Mouse (Mus musculus) gastrocnemius, adult 18-20 months (tissue): Measurements from ENCODE around the gene Anapc15-ps. TPM values are rescaled to one million over a fixed set of nuclear protein-coding genes. Genes with fewer than 3 reads are reported as not detected.
A peak's percentile ranks its signal among the peaks of the same experiment; 100 is the strongest.

Experiments used
- DNase-seq: peaks from one replicate; pipeline ENCODE4 v3.0.0; 2021; ENCODE audit warnings: low spot score
- total RNA-seq, 2 experiments: library from RNA; stranded (reverse); gene quantifications; 2 replicates each; pipeline ENCODE4 v1.2.3; 2021

Gene Anapc15-ps
- total RNA-seq, 2 experiments from 2014 or later: not detected

DNA sequence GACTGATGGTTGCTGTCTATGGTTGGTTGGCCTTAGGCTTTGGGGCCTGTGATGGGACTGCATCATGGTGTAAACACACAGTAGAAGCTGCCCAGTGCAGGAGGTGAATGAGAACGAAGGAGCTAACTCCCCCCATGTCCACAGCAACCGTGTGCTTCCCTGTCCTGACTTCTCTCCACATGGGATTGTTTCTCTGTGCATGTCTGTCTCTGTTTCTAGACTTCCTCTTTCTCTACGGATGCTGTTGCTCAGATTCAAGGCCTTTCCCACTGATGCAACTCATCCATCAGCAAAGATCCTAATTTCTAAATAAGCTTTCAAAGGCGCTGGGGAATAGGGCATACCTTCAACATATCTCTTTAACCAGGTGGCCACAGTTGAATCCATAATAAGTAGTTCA is 3.4 kb downstream of the Anapc15-ps start:
- no peak for DNase-seq

DNA sequence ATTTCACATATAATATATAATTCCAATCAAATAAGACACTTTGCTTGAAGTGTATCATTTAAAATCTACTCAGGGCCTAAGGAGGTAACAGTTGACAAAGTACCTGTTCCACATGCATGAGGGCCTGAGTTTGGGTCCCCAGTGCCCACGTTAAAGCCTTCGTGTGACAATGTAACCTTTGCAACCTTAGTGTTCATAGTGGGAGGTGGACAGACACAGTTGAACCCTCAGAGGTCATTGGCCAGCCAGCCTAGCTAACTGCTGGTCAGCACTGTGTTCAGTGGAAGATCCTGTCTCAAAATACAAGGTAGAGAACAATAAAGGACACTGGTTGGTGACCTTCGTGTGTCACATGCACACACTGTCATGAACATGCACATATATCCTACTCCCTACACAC is 4.2 kb downstream of the Anapc15-ps start:
- DNase-seq: no peak

DNA sequence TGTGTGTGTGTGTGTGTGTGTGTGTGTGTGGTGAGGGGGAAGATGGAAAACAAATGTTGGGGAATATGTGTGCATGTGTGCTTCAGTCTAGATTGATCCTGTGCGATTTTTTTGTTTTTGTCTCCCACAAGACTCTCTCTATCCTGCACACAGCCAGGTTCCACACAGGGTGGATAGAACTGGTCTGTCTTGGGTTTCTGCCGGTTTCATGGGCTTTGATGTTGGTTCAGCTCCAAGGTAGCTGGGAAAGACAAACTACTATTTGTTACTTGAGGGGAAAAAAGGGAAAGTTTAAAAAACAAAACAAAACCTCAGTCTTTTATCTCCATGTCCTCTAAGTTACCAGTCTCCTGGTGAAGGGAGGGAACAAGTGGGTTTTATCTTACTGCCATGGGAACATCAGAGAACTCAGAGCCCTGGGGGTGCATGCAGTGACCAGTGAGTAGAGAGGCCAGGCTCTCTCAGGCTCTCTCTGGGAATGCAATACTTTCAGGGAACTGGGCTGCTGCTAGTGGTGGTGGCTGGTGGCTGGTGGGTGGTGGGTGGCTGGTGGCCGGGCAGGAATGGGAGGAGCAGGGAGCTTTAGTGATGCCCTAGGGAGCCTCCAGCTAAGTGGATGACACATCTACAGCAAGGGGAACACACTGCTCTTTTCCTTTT is 5.8 kb downstream of the Anapc15-ps start:
- no peak for DNase-seq

DNA sequence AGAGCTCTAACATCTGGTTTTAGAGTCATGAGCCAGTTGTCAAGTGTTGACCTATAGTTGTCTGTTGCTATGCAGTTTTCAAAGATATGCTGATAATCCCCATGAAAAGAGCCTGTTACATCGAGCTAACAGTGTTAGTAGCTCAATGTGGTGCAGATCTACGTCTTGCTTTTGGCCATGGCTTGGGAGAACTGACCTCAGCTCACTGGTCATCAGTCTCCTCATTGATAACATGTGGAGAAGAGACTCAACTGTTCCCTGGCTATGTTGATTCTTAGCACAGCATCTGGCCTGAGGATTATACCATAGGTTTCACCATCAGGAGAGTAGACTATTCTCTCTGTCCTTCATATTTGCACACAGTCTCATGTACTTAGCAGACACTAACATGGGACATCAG is 6.5 kb downstream of the Anapc15-ps start:
- DNase-seq: no peak

DNA sequence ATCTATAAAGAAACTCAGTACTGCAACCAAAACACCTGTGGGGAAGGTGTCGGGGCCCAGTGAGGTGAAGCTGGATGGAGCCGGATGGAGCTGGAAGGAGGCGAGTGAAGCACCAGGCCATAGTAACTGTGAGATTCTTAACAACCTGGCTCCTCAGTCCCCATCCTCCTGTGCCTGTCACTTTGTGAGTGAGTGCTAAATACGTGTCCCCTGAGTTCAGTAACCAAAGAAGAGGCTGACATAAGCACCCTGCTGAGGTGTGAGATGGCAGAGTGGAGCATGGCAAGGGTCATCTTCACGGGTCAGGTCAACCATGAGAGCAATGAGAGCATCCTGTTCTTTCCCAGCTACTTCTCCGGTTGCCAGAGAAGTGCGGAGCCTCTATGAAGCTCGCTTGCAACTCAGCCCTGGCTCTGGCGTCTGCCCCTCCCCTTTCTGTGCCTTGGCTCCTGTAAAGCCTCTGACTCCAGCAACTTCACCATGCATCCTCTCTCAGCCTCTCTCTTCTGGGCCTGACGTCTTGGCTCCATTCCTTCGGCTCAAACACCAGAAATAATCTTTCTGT is 7.7 kb downstream of the Anapc15-ps start:
- peak; percentile 87 for DNase-seq

DNA sequence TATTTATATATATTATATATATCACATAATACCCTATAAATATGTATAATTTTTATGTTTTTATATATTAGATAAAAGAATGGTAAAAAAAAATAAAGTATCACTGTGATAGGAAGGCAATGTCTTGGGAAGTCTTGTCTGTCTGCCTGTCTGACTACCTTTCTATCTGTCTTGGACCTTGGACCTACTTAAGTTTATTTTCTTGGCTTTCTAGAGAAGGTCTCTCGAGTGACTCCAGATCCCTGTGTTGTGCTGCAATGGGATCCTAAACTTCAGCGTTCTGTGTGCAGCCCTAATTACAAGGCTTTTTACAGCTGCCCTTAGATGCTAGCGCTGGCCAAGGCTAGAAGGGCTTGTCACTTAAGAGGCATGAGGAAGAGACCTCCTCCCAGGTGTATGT is 8.6 kb downstream of the Anapc15-ps start:
- DNase-seq: no peak

DNA sequence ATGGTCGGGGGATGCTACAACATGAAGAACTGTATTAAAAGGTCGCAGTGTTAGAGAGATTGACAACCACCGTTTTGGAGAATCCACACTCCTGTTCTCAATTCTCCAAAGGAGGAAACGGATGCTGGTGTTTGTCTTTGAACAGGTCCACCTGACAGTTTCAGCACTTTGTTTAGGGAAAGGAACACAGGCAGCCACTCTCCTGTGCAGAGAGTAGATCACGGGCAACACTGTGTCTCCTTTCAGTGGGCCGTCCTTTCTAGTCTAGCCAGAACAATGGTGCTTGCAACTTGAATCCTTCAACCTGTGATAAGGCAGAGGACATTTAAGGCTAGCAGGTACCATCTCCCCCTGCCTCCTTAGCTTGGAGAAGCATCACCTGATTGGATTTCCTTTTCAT is 12.9 kb downstream of the Anapc15-ps start:
- DNase-seq: no peak

DNA sequence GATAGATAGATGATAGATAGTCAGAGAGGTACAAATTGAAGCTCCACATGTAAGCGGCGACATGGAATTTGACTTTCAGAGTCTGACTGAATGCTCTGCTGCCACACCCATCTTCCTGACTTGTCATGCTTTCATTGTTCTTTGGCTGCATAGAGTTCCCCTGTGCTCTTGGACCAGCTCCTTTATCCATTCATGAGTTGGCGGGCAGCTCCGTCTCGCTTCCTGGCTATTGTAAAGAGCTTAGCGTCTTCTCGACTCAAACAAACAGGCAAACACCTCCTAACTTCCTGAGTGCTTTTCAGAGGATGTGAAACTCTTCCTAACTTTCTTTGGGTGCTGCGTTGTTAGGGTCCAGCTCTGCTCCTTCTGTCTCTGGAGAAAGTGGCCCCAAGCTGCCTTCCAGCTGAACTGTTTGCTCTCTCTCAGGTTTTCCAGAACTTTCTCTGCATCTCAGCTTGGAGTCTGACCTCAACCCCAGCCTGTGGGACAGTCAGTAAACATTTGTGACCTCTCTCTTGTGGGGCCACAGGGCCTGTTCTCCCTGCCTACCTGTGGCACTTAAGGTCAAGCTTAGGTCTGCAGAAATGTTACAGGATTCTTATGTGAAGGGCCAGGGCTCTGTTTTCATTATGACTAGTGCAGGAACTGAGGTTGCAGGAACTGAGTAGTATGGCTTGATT is 13.6 kb downstream of the Anapc15-ps start:
- DNase-seq: no peak

DNA sequence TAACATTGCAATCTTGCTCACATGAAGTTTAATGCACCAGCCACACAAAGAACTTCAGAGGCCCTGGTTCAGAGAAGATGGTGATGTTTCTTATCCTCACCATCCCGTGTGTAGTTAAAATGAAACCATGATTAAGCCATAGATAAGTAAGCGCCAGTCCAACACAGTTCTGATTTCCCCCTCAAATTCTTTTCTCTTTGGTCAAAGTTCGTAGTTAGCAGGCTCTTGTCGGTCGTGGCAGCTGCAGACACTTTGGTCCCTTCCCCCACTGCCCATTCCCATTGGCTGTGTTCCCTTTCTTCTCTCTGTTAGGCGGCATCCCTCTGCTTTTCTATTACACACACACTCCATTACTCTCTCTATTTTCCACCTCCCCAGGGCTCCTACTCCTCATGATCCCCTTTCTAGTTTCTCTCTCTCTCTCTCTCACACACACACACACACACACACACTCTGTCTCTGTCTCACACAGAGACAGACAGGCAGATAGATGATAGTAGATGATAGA is 14.4 kb downstream of the Anapc15-ps start:
- no peak for DNase-seq

DNA sequence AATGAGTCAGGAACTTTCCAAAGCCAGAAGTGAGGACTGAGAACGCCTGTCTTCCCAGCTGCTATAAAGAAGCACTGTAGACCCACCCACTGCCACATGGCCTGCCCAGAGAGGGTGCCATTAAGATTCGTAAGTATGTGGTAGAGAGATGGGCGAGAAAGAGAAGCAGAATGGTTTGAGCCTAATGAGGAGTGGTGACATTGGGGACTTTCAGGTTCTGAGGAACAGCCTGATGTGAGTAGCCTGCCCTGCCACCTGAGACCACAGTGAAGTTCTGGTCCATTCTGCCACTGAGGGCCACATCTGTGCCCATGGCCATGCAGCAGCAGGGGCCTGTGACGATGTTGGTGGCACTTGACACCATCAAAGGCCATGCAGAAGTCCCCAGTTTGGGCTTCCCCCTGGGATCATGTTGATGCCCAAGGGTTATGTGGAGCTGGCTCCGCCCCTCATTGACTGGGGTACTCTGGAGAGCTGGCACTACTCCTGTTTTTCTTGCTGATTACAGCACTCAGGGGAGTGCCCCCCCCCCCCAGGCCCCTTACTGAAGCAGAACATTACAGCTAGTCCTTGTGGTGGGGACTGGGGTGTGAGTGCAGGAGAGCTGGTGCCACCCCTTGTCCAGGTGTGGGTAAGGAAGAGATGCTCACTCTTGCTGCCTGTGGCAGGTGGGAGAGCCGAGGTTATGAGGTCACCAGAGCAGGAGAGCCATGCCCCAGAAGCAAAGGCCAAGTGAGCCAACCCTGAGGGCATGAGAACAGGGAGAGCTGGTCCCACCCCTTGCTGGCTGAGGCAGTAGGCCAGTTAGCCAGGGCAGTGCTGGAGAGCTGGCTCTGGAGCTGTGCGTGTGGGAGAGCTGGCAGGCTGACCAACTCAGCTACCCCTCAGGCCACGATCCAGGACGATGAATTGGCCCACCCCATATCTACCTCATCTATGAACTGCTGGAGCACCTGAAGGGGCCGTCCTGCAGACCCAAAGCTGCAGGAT is 16.7 kb downstream of the Anapc15-ps start:
- no peak for DNase-seq

DNA sequence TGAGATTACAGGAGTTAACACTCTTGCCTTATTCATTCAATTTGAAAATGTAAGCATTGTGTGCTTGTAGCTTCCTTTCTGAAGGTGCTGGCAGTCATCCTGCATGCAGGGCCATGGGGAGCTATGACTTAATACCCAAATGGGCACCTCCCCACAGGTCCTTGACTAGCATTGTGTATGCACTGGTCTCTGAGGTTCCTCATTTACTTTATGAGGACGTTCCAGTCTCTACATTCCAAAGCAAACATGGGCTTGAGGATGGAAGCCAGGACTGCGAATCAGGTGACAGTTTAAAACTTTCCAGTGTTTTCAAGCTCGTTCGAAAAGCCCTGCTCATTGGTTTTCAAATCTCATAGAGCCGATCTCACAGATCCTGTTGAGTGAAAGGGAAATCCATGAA is 21.1 kb downstream of the Anapc15-ps start:
- no peak for DNase-seq

DNA sequence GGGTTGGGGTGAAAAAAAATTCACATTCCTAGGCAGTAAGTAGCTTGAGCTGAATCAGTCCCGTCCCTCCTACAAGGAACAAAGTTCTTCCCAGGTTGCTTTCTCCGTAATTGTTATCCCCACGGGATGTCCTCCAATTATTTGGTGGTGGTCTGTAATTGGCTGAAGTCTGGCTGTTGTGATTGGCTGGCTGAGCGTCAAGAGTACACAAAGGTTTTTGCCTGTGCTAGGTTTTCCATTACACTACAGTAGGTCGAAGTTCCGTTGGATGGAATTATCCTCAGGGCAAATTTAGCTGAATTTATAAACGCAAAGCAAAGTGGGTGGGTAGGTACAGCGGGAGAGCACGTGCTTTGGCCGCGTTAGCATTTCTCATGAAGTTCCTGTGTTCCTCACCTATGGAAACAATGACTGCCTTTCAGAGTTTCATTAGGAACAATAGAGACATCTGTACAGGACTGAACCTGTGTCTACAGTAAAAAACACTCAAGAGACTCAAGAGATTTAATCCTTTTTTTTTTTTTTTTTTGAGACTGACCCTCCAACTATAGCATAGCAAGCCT is 24.8 kb downstream of the Anapc15-ps start:
- DNase-seq: no peak

DNA sequence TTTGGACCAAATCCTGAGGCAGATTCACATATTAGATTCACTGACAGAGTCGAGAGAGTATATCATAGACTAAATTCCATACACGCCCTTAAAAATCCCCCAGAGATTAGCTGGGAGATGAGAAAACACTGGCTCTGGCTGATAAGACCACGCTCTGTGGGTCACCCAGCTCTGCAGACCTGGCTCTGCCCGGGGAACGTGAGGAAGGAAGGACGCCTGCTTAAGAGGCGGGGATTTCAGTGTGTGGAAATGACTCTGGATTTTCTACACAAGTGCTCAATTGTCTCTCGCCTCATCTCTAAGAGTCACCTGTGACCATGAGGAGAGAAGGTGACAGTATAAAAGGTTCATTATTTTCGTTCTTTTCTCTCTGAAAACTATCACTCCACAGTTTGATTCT is 26.1 kb downstream of the Anapc15-ps start:
- no peak for DNase-seq

DNA sequence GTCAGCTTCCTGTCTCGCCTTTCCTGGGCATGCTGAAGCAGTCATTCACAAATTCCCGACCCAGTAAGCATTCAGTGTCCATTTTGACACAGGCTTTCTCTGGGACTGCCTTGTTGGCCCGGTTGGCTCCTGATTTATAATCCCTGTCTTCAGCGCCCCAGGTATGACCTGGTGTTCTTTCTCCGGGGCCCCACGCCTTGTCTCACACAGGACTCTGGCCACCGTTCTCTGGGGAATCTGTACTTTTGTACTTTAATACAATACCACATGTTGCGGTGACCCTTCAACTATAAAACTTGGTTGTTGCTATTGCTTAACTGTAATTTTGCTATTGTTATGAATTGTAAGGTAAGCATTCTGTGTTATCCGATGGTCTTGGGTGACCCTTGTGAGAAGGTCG is 26.7 kb downstream of the Anapc15-ps start:
- no peak for DNase-seq

DNA sequence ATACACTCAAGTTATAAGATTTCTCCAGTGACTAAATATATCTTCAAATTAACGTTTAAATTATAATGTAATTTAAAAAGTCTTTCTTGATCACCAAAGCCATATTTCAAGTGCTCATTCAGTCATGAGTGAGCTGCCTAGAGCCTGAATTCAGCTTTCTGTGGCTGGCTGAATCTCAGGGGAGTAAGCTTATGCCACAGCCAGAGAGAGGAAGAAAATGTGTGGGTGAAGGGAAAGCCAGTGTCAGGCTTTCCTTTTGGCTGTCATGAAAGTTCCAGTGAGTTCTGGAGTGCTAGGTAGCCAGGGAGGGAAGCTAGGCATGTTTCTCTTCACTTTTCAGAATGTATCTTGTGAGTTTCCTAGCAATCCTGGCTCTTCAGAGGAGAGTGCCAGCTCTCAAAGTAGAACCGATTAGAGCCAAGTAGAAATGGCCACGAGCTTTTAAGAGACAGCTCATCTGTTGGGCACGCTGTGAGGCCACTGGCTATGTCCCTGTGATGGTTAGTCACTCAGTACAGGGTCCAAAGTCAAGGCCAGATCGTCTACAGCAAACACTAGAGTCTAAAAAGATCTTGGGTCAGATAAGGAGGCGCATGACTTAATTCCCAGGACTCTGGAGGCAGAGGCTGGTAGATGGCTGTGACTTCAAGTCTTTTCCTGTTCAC is 29.4 kb downstream of the Anapc15-ps start:
- peak; percentile 44 for DNase-seq

DNA sequence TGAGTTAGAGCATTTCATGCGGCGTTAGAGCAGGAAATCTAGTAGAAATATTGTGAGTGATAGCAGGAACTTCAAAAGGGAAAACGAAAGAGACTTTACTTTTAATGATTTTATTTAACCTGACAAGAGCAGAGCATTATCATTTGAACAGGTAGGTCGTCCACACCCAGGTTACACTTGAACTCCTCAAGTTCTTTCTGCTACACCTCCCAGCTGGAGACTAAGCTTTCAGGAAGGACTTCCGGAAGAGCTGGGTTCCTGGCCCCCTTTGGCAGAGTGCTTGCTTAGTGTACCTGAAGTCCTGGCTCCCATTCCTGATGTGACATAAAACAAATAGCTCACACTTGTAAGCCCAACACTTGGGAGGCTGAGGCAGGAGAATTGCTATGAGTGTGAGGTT is 30.2 kb downstream of the Anapc15-ps start:
- no peak for DNase-seq

DNA sequence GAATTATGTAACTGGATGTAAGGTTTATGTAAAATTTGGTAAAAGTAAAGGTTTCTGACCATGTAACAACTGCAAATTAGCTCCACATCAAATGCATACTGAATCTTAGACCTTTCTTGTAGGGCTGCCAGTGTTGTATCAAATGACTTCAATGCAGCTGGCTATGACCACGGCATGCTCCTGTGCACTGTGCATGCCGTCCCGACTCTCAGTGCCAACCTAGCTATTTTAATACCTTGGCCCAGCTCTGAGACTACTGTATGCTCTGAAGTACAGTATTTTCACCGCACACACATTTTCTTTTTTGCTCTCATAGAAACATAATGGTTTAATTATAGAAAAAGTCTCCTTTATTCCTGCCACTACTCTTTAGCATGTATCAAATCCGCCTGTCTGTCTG is 31.9 kb downstream of the Anapc15-ps start:
- DNase-seq: peak; percentile 40

DNA sequence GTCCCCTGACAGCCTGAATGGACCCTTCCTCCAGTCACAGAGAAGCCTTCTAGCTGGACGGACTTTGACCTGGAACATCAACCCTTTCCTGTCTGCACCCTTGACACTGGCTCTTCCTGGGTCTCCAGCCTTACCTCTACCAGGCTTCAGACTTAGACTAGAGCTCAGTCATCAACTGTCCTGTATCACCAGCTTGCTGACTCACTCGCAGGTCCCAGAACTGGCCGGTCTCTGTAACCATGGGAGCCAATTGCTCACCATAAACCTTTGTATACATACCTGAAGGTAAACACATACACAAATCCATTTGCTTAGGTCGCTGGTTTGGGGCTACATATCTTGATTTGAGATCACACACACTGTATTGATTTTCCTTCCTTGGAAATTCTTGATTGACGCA is 33.8 kb downstream of the Anapc15-ps start:
- no peak for DNase-seq

DNA sequence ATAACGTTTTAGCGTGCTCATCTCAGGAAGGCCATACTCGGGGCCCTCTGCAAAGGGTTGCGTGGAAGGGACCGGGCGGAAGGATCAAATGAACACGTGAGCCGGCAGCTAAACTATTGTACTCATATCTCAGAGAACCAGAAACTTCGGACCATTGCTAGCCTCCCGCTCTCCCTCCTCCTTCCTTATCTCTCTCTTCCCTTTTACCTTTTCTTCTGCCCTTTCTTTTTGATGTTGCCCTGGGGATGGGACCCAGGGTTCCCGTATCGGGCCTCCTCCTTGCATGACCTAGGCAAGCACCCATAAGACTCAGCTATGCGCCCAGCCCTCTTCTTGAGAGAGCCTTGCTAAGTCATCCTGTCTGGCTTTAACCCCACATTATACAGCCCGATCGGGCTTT is 38.5 kb downstream of the Anapc15-ps start:
- DNase-seq: no peak

DNA sequence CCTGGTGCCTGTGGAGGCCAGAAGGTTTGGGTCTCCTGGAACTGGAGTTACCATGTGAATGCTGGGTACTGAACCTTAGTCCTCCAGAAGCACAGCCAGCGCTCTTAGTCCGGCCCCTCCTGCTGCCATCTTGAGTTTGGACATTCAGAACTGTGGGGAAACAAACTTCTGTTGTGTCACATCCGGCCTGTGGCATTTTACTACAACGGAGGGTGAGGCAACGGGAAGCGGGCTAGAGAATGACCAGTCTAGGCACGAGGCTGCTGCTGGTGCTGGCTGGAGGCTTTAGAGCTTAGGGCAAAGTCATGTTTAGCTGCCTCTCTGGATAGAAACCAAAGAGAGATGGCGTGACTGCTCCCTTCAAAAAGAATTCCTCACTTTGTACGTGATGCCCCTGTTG is 39.0 kb downstream of the Anapc15-ps start:
- DNase-seq: no peak

DNA sequence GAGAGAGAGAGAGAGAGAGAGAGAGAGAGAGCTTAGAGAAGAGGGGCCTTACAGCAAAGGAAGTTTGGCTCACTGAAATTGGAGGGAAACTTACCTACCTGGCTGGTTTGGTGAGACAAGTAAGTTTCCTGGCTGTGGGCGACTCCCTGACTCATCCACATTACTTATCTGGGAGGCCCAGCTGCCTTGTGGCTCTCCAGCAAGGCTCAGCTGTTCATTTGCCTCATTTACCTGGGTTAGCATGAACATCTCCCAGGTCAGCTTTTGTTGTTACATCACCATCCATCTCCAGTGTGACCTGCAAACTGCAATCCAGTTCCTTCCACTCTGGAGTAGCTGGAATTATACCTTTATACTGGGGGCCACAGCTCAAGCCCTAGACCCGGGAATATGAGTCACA is 41.7 kb downstream of the Anapc15-ps start:
- DNase-seq: no peak
